Mouse (Mus musculus): Measurements from ENCODE around the gene Fubp1. TPM values are rescaled to one million over a fixed set of nuclear protein-coding genes. Genes with fewer than 3 reads are reported as not detected.

The Fubp1 gene
- total and polyA plus RNA-seq, 3 experiments: 196 to 202 TPM; not detected in 1

DNA sequence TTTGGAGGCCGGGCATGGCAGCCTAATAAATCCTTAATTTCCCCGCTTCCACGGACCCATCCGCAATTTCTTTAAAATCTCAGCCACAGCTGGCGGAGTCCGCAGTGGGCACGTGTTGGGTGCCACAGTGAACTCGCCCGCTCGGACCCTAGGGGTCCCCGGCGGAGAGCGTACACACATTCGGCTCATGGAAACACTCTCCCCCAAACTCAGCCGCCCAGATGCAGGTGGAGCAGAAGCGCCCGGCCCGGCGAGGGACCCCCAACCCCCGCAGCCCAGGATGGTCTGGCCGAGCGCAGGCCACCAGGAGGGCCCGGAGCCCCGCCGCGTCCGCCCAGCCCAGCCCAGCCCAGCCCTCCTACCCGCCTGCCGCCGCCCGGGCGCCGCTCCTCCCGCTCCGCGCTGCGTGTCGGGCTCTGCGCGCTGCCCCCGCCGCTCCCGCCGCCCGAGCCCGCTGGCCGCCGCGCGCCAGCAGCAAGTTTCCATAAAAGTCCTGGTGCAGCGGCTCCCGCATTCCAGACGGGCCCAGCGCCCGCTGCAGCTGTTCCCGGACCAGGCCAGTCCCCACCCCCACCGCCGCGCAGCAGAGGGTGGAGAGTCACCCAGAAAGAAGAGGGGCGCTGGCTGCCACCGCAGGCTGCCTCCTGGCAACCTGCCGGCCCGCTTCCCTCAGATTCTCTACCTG is 55.3 kb downstream of the Fubp1 start:
- H3K4me1 ChIP-seq (ENCODE audit: control insufficient read depth in 1 of 2, insufficient read depth in 2 of 2, low read length in 2 of 2): peaks cover 0 to 13% of the 10 kb centered on the region in 2 experiments; a peak in 2 of 4 replicates
- peaks cover 0 to 15% of the 10 kb centered on the region in 2 experiments; a peak in 2 of 4 replicates for H3K36me3 ChIP-seq (ENCODE audit: control insufficient read depth in 1 of 2, insufficient read depth in 2 of 2, low read length in 2 of 2)
- no peak for DNase-seq (ENCODE audit: low read depth, low spot score)
- TF ChIP-seq POLR2A (IDR thresholded peaks at IDR 0.05; ENCODE audit: control insufficient read depth in 1 of 2, insufficient read depth in 1 of 2, low read depth in 1 of 2, low read length in 2 of 2, poor library complexity in 1 of 2): no peak
- TF ChIP-seq CHD2 (IDR thresholded peaks at IDR 0.05; ENCODE audit: low read length): no peak
- no peak for TF ChIP-seq ETS1 (IDR thresholded peaks at IDR 0.05; ENCODE audit: low read depth, low read length)
- TF ChIP-seq KAT2A (conservative IDR thresholded peaks at IDR 0.05; ENCODE audit: low read depth, low read length): no peak
- no peak for TF ChIP-seq EP300 (IDR thresholded peaks at IDR 0.05; ENCODE audit: low read depth in 1 of 2, low read length in 2 of 2)
- TF ChIP-seq TBP (IDR thresholded peaks at IDR 0.05; ENCODE audit: low read depth, low read length): no peak
- TF ChIP-seq MAFK (IDR thresholded peaks at IDR 0.05; ENCODE audit: borderline replicate concordance, low read depth, low read length): no peak
- TF ChIP-seq HCFC1 (IDR thresholded peaks at IDR 0.05; ENCODE audit: low read depth, low read length): no peak
- no peak for TF ChIP-seq TCF12 (IDR thresholded peaks at IDR 0.05; ENCODE audit: low read depth, low read length)
- TF ChIP-seq RCOR1 (IDR thresholded peaks at IDR 0.05; ENCODE audit: low read depth, low read length): no peak
- no peaks in the 10 kb centered on the region for H3K27me3 ChIP-seq (ENCODE audit: control insufficient read depth in 1 of 2, insufficient read depth in 2 of 2, low read length in 2 of 2)
- no peak overlapping the region for H3K4me3 ChIP-seq (ENCODE audit: control insufficient read depth in 1 of 2, insufficient read depth in 1 of 2, low read depth in 2 of 2, low read length in 2 of 2)
- H3K79me2 ChIP-seq (ENCODE audit: control insufficient read depth, insufficient read depth, low read length, poor library complexity): no peaks in the 10 kb centered on the region
- H3K9me3 ChIP-seq (replicated peaks; ENCODE audit: insufficient read depth, low read length): no peaks in the 10 kb centered on the region
- no peak overlapping the region for H3K27ac ChIP-seq (ENCODE audit: control insufficient read depth, low read depth, low read length)
- no peak overlapping the region for H3K9ac ChIP-seq (ENCODE audit: control insufficient read depth, low read depth, low read length, poor library complexity, severe bottlenecking)

DNA sequence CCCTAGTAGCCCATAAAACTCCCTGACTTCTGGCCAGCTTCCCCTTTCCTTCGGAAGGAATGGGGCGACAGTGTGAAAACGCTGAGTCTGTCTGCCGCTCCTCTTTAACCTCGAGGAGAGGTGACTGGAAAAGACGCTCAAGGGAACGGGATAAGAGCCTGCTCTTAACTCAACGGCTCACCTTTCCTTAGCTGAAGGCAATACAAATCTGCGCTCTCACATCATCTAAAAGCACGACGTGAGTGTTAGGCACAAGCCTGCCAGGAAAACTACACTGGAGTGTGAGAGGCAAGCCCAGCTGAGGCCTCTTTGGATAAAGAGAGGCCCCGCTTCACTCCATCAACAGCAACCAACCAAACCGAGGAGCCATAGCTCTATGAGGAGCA is 55.8 kb downstream of the Fubp1 start, which contains the start of gene Nexn:
Nexn (minus strand) TSS at position 315 of the 386 bp plus-strand sequence.
- H3K36me3 ChIP-seq (ENCODE audit: control insufficient read depth in 1 of 2, insufficient read depth in 2 of 2, low read length in 2 of 2): peaks cover 0 to 14% of the 10 kb centered on the region in 2 experiments; a peak in 2 of 4 replicates
- no peaks in the 10 kb centered on the region for H3K79me2 ChIP-seq (ENCODE audit: control insufficient read depth, insufficient read depth, low read length, poor library complexity)
- H3K9ac ChIP-seq (ENCODE audit: control insufficient read depth, low read depth, low read length, poor library complexity, severe bottlenecking): no peak within 1 kb of the TSS
- no peaks in the 10 kb centered on the region for H3K27me3 ChIP-seq (ENCODE audit: control insufficient read depth in 1 of 2, insufficient read depth in 2 of 2, low read length in 2 of 2)
- H3K27ac ChIP-seq (ENCODE audit: control insufficient read depth, low read depth, low read length): no peak within 1 kb of the TSS
- H3K9me3 ChIP-seq (replicated peaks; ENCODE audit: insufficient read depth, low read length): no peaks in the 10 kb centered on the region
- DNase-seq (ENCODE audit: low read depth, low spot score): no peak
- peaks cover 0 to 12% of the 10 kb centered on the region in 2 experiments; a peak in 2 of 4 replicates for H3K4me1 ChIP-seq (ENCODE audit: control insufficient read depth in 1 of 2, insufficient read depth in 2 of 2, low read length in 2 of 2)
- no peak within 1 kb of the TSS for H3K4me3 ChIP-seq (ENCODE audit: control insufficient read depth in 1 of 2, insufficient read depth in 1 of 2, low read depth in 2 of 2, low read length in 2 of 2)
- TF ChIP-seq ETS1 (IDR thresholded peaks at IDR 0.05; ENCODE audit: low read depth, low read length) (no peak), USF2 (IDR thresholded peaks at IDR 0.05; ENCODE audit: borderline replicate concordance in 1 of 2, insufficient read depth in 1 of 2, low read depth in 1 of 2, low read length in 2 of 2) (no peak), ZNF384 (IDR thresholded peaks at IDR 0.05; ENCODE audit: low read depth, low read length) (no peak), NELFE (IDR thresholded peaks at IDR 0.05; ENCODE audit: low read depth, low read length) (no peak)

DNA sequence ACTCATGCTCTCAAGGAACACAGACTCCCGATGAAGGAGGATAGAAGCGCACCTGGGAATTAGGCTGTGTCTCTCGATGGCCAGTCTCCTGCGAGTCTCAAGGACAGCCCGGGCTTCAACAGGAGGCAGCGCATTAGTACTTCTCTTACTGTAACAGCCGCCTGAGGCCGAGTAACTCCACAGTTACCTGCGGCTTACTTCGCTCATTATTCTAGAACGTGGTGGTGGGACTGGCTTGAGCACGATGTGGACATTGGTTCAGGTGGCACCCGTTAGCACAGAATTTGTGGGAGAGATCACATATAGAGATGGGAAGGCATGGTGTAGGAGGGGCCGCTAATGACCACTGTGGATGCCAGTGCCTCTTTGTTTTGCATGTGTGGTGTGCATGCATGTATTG is 57.9 kb downstream of the Fubp1 start:
- no peak for DNase-seq (ENCODE audit: low read depth, low spot score)
- Histone ChIP-seq H3K4me3 (ENCODE audit: control insufficient read depth in 1 of 2, insufficient read depth in 1 of 2, low read depth in 2 of 2, low read length in 2 of 2) (no peak overlapping the region), H3K4me1 (ENCODE audit: control insufficient read depth in 1 of 2, insufficient read depth in 2 of 2, low read length in 2 of 2) (no peaks in the 10 kb centered on the region), H3K79me2 (ENCODE audit: control insufficient read depth, insufficient read depth, low read length, poor library complexity) (no peaks in the 10 kb centered on the region), H3K27me3 (ENCODE audit: control insufficient read depth in 1 of 2, insufficient read depth in 2 of 2, low read length in 2 of 2) (no peaks in the 10 kb centered on the region), H3K9ac (ENCODE audit: control insufficient read depth, low read depth, low read length, poor library complexity, severe bottlenecking) (no peak overlapping the region), H3K27ac (ENCODE audit: control insufficient read depth, low read depth, low read length) (no peak overlapping the region), H3K36me3 (ENCODE audit: control insufficient read depth in 1 of 2, insufficient read depth in 2 of 2, low read length in 2 of 2) (peaks cover 0 to 2% of the 10 kb centered on the region in 2 experiments; a peak in 1 of 4 replicates), H3K9me3 (replicated peaks; ENCODE audit: insufficient read depth, low read length) (no peaks in the 10 kb centered on the region)
- TF ChIP-seq POLR2AphosphoS5 (IDR thresholded peaks at IDR 0.05; ENCODE audit: borderline replicate concordance, low read depth, low read length) (no peak), TBP (IDR thresholded peaks at IDR 0.05; ENCODE audit: low read depth, low read length) (no peak), ZKSCAN1 (IDR thresholded peaks at IDR 0.05; ENCODE audit: low read depth, low read length) (no peak), TAL1 (IDR thresholded peaks at IDR 0.05; ENCODE audit: low read length) (no peak), E2F4 (IDR thresholded peaks at IDR 0.05; ENCODE audit: borderline replicate concordance, low read depth, low read length) (no peak), JUND (IDR thresholded peaks at IDR 0.05; ENCODE audit: low read depth, low read length) (no peak), ZMIZ1 (IDR thresholded peaks at IDR 0.05; ENCODE audit: low read depth, low read length) (no peak), USF2 (IDR thresholded peaks at IDR 0.05; ENCODE audit: borderline replicate concordance in 1 of 2, insufficient read depth in 1 of 2, low read depth in 1 of 2, low read length in 2 of 2) (no peak), GATA1 (IDR thresholded peaks at IDR 0.05; ENCODE audit: low read depth, low read length) (no peak), GABPA (IDR thresholded peaks at IDR 0.05; ENCODE audit: low read depth, low read length) (no peak), MXI1 (IDR thresholded peaks at IDR 0.05; ENCODE audit: low read depth, low read length) (no peak), SMC3 (IDR thresholded peaks at IDR 0.05; ENCODE audit: low read depth, low read length) (no peak), ELF1 (IDR thresholded peaks at IDR 0.05; ENCODE audit: low read depth, low read length) (no peak), RAD21 (IDR thresholded peaks at IDR 0.05; ENCODE audit: low read depth, low read length) (no peak), TCF12 (IDR thresholded peaks at IDR 0.05; ENCODE audit: low read depth, low read length) (no peak)

Data from MEL (cell line).